Mouse (Mus musculus): ENCODE results near the gene Mup7. TPM values are rescaled to one million over a fixed set of nuclear protein-coding genes. Genes with fewer than 3 reads are reported as not detected.
"Not testable (repeated sequence)": the region's sequence is repeated elsewhere in the genome, so short reads cannot be mapped to it uniquely, and the experiment has no call there.

The Mup7 gene
- total RNA-seq (2021): 1 to 10 TPM in 1 of 2 experiments, not detected in 1; 4.0 TPM
- long read RNA-seq, experiment 1: 0 reads
- long read RNA-seq, experiment 2: 0 reads

DNA sequence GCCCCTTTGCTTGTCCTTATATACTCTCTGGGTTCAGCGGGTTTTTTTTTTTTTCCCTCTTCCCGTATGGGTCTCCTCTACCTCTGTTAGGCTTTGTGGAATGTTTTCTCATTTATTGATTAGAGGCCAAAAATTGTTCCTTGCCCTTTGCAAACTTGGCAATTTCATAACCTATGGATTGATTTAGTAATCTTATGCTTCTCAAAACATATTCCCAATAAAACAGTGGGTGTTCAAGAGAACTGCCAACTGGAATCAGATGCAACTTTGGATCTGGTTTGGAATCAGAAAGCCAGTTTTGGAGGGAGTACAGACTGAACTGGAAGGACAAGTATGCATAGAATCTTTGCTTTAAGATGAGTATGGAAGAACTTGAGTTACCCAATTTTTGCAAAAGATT lies at the start of gene Mup7:
Gene Mup7 (minus strand): TSS at position 101 of the 400 bp plus-strand sequence.
- not testable (repeated sequence) for DNase-seq (ENCODE audit: low spot score)

DNA sequence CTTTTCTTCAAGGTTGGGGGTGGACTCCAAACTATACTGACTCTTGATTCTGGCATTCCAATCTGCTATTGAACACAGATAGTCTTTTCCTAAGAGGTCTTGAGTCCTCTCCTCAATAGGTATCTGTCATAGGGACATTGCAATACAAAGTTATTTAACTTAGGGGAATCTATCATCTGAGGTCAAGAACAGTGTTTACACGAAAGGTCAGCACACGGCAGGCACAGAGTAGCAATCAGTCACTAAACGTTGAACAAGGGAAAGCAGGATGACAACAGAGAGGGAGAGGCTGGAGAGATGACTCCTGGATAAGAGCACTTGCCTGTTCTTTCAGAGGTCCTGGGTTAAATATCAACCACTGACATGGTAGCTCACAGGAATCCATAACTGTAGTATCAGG lies 9.6 kb upstream of the Mup7 start:
- not testable (repeated sequence) for DNase-seq (ENCODE audit: low spot score)

DNA sequence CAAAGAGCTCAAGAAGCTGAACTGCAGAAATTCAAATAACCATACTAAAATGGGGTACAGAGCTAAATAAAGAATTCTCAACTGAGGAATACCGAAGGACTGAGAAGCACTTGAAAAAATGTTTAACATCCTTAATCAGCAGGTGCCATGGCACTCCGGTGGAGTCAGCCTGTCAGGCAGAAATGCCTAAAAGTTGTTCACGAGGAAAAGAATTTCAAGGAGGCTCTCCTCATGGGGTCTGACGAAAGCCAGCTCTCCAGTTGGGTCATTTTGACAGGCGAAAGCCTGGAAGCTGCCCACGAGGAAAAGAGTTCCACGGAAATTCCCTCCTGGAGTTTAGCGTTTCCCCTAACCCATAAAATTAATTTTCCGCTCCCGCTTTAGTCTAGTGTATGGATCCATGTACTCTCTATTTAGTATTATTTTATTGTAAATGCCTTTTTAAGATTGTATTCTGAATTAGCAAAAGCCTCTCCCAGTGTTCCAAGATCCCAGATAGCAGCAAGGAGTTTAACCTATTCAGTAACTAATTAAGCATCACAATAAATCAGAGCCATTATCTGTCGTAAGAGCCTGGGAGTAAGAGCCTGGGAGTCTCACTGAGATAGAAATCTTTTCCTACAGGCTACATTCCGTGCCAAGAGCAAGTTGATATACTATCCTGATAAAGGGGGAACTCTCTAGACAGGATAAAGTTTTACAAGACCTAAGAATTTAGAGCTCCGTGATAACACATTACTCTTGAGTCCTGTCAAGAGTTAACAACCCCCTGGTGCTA lies 40.8 kb downstream of the Mup7 start:
- not testable (repeated sequence) for DNase-seq (ENCODE audit: low spot score)

DNA sequence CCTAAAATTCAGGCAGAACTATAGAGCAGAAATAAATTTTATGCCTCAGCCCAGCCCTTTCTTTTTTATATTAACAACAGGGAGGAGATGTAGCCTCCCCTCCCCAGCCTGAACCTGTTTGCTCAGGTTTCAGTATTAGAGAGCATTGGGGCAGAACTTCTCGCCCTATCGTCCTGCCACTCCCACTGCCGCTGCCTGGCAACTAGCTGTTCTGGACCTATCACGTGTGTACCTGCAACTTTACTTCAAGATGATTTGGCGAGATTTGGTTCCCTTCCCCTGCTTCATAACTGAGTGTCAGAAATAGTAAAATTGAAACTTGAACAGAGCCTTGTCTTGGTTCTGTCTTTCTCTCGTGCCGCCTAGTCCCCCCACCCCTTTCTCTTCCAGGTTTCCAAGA lies 50.1 kb downstream of the Mup7 start:
- DNase-seq (ENCODE audit: low spot score): not testable (repeated sequence)

Other genes starting within 250 kb of the Mup7 start
- not detected for gene Slc46a2, start 155.4 kb downstream of the Mup7 start, total RNA-seq (2021)
- gene Mup4, start 109.8 kb downstream of the Mup7 start, total RNA-seq (2021): not detected
- not detected for gene Mup6, start 106.2 kb downstream of the Mup7 start, total RNA-seq (2021)
- not detected for gene Mup2, start 83.8 kb upstream of the Mup7 start, total RNA-seq (2021)
- not detected for gene Mup8, start 152.1 kb upstream of the Mup7 start, total RNA-seq (2021)